Mouse (Mus musculus): Measurements from ENCODE around the gene Hoxd4. TPM values are rescaled to one million over a fixed set of nuclear protein-coding genes. Genes with fewer than 3 reads are reported as not detected.

Gene Hoxd4
- polyA plus RNA-seq (2011; ENCODE audit: insufficient read length, low read depth, missing spikeins), result 4.1 and 6.7 TPM in 2 replicates

DNA sequence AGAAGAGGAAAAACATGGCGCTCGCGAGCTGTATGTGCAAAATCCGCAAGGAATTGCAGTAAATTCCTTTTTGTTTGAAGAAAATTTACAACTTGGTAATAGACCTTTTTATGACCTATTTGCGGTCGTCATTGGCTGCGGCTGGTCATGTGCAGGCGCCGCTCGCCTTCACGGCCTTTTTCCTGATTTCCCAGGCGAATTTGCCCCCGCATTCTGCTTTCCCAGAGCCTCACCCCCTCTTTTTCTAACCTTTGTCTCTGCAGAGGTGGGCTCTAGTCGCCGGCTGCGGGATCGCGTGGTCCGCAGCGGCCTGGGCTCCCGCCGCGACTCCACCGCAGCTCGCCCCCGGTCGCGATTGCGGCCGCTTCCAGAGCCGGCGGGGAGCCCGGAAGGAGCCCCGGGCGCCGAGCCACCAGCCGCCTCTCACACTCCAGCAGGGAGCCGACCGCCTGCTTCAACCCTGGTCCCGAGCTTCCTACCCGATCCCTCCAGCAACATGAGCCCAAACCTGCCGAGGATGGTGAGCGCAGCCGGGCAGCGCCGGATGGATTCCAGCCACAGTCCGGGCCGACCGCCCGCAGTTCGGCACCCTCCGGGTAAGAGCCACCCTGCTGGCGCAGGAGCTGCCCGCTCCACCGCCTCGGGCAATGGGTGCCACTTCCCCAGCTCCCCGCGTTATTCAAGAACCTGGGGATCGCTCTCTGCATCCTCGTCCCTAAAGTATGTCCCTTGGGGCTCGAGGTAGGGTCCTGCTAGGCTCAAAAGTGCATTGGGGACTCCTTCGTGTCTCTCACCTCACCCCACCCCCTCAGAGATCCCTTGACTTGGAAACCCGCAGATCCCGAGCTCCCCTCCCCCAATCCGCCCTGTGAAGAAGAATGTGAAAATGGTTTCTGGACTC lies at the start of gene Hoxd4, which contains the start of gene Hoxd3:
Gene Hoxd4 (plus strand): TSS at position 209 of the 901 bp plus-strand sequence.
Gene Hoxd3 (plus strand): TSS at position 207 of the 901 bp plus-strand sequence.
- Histone ChIP-seq H3K4me1 (ENCODE audit: control insufficient read depth, insufficient read depth, low read length) (no peaks in the 10 kb centered on the region), H3K27ac (ENCODE audit: insufficient read depth, low read length) (peak within 1 kb of the TSS; percentile 78), H3K4me3 (ENCODE audit: insufficient read depth, low read length) (peak within 1 kb of the TSS; percentile 44)
- TF ChIP-seq CTCF (IDR thresholded peaks at IDR 0.05; ENCODE audit: borderline replicate concordance, insufficient read depth, low read length), result no peak
- TF ChIP-seq POLR2A (IDR thresholded peaks at IDR 0.05; ENCODE audit: low read depth, low read length), result no peak

DNA sequence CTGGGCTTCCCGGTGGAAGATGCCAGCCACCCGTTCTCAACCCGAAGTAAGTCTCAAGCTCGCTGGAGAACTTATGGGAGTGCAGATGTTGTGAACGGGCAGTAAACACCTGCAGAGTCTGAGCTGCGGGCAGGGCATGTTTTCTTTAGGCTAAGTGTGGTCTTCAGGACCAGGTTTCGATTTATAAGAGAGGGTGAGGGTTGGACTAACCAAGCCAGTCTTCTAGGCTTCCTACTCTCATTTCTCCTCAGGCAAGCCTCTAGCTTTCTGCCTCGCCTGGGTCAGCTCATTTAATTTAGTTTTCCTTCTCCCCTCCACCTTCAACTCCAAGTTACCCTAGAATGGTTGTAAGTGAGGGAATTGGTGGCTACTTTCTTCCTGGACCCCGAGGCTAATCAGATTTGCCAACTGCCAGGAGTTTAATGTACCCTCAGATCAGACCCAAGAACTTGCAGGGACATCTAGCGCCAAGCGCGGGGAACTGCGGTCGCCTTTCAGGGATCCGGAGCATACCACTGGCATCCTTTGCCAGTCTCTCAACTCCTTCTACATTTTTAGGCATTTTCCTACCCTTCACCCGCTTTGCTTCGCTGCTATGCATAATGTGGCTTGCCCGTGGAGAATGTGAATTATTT lies 48.3 kb upstream of the Hoxd4 start:
- Histone ChIP-seq H3K27ac (ENCODE audit: insufficient read depth, low read length) (no peak overlapping the region), H3K4me3 (ENCODE audit: insufficient read depth, low read length) (no peak overlapping the region), H3K4me1 (ENCODE audit: control insufficient read depth, insufficient read depth, low read length) (no peaks in the 10 kb centered on the region)
- TF ChIP-seq POLR2A (IDR thresholded peaks at IDR 0.05; ENCODE audit: low read depth, low read length), result no peak
- peak; percentile 32; the same call in 1 of the 2 replicates for TF ChIP-seq CTCF (IDR thresholded peaks at IDR 0.05; ENCODE audit: borderline replicate concordance, insufficient read depth, low read length)

DNA sequence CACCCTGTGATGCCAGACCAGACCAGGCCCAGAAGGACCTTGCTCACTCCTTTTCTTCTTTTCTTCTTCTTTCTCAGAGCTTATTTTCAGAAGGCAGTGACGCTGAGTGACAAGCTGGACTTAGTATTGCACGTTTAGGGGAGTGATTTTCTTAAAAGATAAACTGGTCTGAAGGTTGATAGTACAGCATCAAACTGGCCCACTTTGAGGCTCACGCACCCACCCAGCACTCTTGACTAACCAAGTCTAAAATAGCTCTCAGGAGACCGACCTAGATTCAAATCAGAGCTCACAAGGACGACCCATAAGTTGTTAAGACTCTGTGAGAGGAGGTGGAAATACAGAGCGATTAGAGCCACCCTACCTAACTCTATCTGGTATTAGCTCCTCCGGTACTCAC lies 45.3 kb upstream of the Hoxd4 start:
- peak overlapping the region; percentile 51 for H3K27ac ChIP-seq (ENCODE audit: insufficient read depth, low read length)
- no peak overlapping the region for H3K4me3 ChIP-seq (ENCODE audit: insufficient read depth, low read length)

DNA sequence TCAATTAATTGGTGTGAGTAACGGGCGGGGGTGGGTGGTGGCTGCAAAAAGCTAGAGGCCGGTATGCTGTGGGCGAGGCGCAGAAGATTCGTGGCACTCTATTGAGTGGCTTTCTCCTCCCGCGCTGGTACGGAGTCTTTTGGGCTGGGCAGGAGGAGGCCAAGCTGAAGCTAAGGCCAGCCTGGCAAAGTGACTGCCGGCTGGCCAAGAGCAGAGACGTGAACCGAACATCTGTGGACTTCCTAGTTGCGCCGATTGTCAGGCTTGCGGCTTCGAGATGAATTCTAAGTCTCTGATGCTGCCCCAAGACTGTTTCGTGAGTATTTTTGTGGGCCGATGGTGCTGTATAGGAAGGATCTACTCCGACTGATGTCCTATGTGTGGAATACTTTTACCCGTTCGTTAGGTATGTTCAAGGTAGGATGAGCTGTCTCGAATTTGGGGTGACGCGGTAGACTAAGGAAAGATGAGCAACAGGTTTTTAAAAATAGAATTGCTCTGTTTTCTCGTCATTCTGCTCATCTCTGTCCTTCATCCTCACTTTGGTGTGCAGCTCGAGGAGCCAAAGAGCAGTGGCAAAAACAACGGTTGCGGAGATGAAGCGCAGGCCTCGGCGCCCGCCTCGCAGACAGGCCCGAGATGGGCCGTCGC lies 44.4 kb upstream of the Hoxd4 start:
- peak overlapping the region; percentile 82 for H3K27ac ChIP-seq (ENCODE audit: insufficient read depth, low read length)
- TF ChIP-seq CTCF (IDR thresholded peaks at IDR 0.05; ENCODE audit: borderline replicate concordance, insufficient read depth, low read length), result no peak
- TF ChIP-seq POLR2A (IDR thresholded peaks at IDR 0.05; ENCODE audit: low read depth, low read length), result peak; percentile 46
- peak overlapping the region; percentile 4; the same call in 1 of the 2 replicates for H3K4me3 ChIP-seq (ENCODE audit: insufficient read depth, low read length)
- no peaks in the 10 kb centered on the region for H3K4me1 ChIP-seq (ENCODE audit: control insufficient read depth, insufficient read depth, low read length)

More for the DNA sequence above, 45.3 kb upstream of the Hoxd4 start:
- H3K4me1 ChIP-seq (ENCODE audit: control insufficient read depth, insufficient read depth, low read length), result no peaks in the 10 kb centered on the region
- TF ChIP-seq POLR2A (IDR thresholded peaks at IDR 0.05; ENCODE audit: low read depth, low read length) (no peak), CTCF (IDR thresholded peaks at IDR 0.05; ENCODE audit: borderline replicate concordance, insufficient read depth, low read length) (no peak)

DNA sequence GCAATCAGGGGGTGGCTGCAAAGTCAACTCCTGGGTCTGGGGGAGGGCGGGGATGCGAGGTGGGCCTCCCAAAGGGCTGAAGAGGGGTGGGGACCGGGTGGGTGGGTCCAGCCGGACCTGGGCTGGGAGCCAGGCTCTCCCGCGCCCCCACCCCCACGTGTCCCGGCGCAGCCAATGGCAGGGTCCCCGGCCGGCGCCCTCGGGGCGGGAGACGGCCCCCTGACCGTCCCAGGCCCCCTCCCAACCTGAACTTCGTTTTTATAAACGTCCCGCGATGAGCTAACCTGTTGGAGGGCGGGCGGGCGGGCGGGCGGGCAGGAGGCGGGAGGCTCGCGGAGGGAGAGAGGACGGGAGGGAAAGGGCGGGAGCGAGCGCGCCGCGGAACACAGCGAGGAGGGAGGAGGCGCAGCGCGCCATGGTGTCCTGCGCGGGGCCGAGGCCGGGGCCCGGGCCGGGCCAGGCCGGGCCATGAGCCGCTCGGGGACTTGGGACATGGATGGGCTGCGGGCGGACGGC lies 43.8 kb upstream of the Hoxd4 start, which contains the start of gene Hoxd13:
Gene Hoxd13 (plus strand): TSS at position 469 of the 516 bp plus-strand sequence.
- Histone ChIP-seq H3K4me1 (ENCODE audit: control insufficient read depth, insufficient read depth, low read length) (no peaks in the 10 kb centered on the region), H3K27ac (ENCODE audit: insufficient read depth, low read length) (peak within 1 kb of the TSS; percentile 82), H3K4me3 (ENCODE audit: insufficient read depth, low read length) (peak within 1 kb of the TSS; percentile 12)
- TF ChIP-seq POLR2A (IDR thresholded peaks at IDR 0.05; ENCODE audit: low read depth, low read length) (peak; percentile 46; the same call in 1 of the 2 replicates), CTCF (IDR thresholded peaks at IDR 0.05; ENCODE audit: borderline replicate concordance, insufficient read depth, low read length) (no peak)

DNA sequence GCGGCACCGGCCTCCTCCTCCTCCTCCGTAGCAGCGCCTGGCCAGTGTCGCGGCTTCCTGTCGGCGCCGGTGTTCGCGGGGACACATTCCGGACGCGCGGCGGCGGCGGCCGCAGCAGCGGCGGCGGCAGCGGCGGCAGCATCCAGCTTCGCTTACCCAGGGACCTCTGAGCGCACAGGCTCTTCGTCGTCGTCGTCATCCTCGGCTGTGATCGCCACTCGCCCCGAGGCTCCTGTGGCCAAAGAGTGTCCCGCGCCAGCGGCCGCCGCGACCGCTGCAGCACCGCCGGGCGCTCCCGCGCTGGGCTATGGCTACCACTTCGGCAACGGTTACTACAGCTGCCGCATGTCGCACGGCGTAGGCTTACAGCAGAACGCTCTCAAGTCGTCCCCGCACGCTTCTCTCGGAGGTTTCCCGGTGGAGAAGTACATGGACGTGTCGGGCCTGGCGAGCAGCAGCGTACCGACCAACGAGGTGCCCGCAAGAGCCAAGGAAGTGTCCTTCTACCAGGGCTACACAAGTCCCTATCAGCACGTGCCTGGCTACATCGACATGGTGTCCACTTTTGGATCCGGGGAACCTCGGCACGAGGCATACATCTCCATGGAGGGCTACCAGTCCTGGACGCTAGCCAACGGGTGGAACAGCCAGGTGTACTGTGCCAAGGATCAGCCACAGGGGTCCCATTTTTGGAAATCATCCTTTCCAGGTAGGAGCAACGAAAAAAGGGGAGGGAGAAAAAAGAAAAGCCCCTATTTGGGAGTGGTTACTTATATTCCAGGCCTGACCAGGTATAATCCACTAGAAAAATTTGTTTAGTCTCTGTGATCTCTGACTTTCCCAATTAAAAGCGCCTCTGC lies 43.1 kb upstream of the Hoxd4 start:
- H3K4me1 ChIP-seq (ENCODE audit: control insufficient read depth, insufficient read depth, low read length), result no peaks in the 10 kb centered on the region
- H3K4me3 ChIP-seq (ENCODE audit: insufficient read depth, low read length), result peak overlapping the region; percentile 12
- no peak overlapping the region for H3K27ac ChIP-seq (ENCODE audit: insufficient read depth, low read length)
- TF ChIP-seq POLR2A (IDR thresholded peaks at IDR 0.05; ENCODE audit: low read depth, low read length), result no peak
- no peak for TF ChIP-seq CTCF (IDR thresholded peaks at IDR 0.05; ENCODE audit: borderline replicate concordance, insufficient read depth, low read length)

DNA sequence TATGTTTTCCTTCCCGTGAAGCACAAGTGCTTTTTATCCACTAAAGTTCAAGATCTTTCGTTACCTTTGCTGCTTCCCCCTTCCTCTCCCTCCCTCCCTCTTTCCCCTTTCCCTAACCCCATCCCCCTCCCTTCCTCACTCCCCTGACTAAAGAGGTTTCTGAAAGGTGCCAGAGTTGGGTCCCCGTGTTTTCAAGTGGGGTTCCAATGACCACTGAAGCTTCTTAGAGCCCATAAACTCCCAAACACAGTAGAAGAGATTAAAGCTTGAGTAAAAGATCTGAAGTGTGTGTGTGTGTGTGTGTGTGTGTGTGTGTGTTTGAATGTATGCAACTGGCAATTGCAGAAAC lies 42.5 kb upstream of the Hoxd4 start:
- Histone ChIP-seq H3K4me1 (ENCODE audit: control insufficient read depth, insufficient read depth, low read length) (no peaks in the 10 kb centered on the region), H3K27ac (ENCODE audit: insufficient read depth, low read length) (no peak overlapping the region), H3K4me3 (ENCODE audit: insufficient read depth, low read length) (peak overlapping the region; percentile 12)
- no peak for TF ChIP-seq CTCF (IDR thresholded peaks at IDR 0.05; ENCODE audit: borderline replicate concordance, insufficient read depth, low read length)
- no peak for TF ChIP-seq POLR2A (IDR thresholded peaks at IDR 0.05; ENCODE audit: low read depth, low read length)

DNA sequence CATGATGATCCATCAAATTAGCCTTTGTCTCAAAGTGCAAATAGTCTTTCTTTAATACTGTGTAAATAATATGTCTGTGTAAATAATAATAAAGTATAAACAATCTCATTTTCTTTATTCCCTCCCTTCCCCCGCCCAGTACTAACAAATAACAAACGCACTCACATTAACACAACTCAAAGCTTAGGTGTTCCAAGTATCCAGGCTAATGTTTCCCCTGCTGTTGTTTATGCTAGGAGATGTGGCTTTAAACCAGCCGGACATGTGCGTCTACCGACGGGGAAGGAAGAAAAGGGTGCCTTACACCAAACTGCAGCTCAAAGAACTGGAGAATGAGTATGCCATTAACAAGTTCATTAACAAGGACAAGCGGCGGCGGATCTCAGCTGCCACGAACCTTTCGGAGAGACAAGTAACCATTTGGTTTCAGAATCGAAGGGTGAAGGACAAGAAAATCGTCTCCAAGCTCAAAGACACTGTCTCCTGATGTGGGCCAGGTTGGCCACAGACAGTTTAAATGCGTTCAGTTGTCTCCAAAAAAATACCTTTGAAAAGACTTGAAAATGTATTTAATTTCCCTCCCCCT lies 42.0 kb upstream of the Hoxd4 start:
- Histone ChIP-seq H3K4me1 (ENCODE audit: control insufficient read depth, insufficient read depth, low read length) (no peaks in the 10 kb centered on the region), H3K27ac (ENCODE audit: insufficient read depth, low read length) (no peak overlapping the region), H3K4me3 (ENCODE audit: insufficient read depth, low read length) (peak overlapping the region; percentile 35)
- TF ChIP-seq POLR2A (IDR thresholded peaks at IDR 0.05; ENCODE audit: low read depth, low read length), result no peak
- no peak for TF ChIP-seq CTCF (IDR thresholded peaks at IDR 0.05; ENCODE audit: borderline replicate concordance, insufficient read depth, low read length)
